Mouse (Mus musculus) small intestine, adult 2 months (tissue): ENCODE data around the gene Amd1. TPM values are rescaled to one million over a fixed set of nuclear protein-coding genes. Genes with fewer than 3 reads are reported as not detected.
A peak's percentile ranks its signal among the peaks of the same experiment; 100 is the strongest.

Source experiments
- H3K27ac ChIP-seq: fragments of 200-500 bp; 2 replicates; pipeline ENCODE4 v1.5.1; 2012; ENCODE audit warnings: low read depth, low read length, control low read depth, inconsistent platforms; ENCODE audit not compliant: insufficient read depth
- H3K27me3 ChIP-seq: fragments of 200-500 bp; 2 replicates; pipeline ENCODE4 v1.6.1; 2012; ENCODE audit warnings: mild to moderate bottlenecking, moderate library complexity, low read length, inconsistent platforms; ENCODE audit not compliant: control insufficient read depth, insufficient read depth
- H3K36me3 ChIP-seq: fragments of 200-500 bp; 2 replicates; pipeline ENCODE4 v1.6.1; 2012; ENCODE audit warnings: mild to moderate bottlenecking, low read length, control low read depth, inconsistent platforms; ENCODE audit not compliant: control insufficient read depth, insufficient read depth
- H3K4me1 ChIP-seq: fragments of 200-500 bp; 2 replicates; pipeline ENCODE4 v1.6.1; 2012; ENCODE audit warnings: low read length, inconsistent platforms, mixed read lengths; ENCODE audit not compliant: control insufficient read depth, insufficient read depth, insufficient read length
- H3K4me3 ChIP-seq: fragments of 200-500 bp; 2 replicates; pipeline ENCODE4 v1.5.1; 2012; ENCODE audit warnings: low read depth, mild to moderate bottlenecking, control low read depth, inconsistent platforms, low read length, moderate library complexity
- CTCF ChIP-seq: fragments of 200-500 bp; IDR thresholded peaks from 2 replicates; pipeline ENCODE4 v1.5.1; 2012; ENCODE audit warnings: low read depth, mild to moderate bottlenecking, control low read depth, inconsistent platforms, low read length, moderate library complexity, mixed read lengths; ENCODE audit not compliant: insufficient replicate concordance, insufficient read length; ENCODE audit errors: extremely low read depth
- POLR2A ChIP-seq: fragments of 200-500 bp; IDR thresholded peaks from 2 replicates; pipeline ENCODE4 v1.6.1; 2012; ENCODE audit warnings: low read depth, mild to moderate bottlenecking, control low read depth, inconsistent platforms, low read length, moderate library complexity
- WGBS: fragments of 180-500 bp; shearing (Covaris S2); methylation state at CpG from one replicate; pipeline ENCODE4 v1.1.7; 2018; 5-methylcytosine and 5-hydroxymethylcytosine counted together
- polyA plus RNA-seq: library from polyadenylated mRNA; depleted of rRNA; stranded (reverse); fragments of >200 nt; gene quantifications from 2 replicates; pipeline ENCODE4 v1.2.3, GENCODE M21; 2012

Gene Amd1
- polyA plus RNA-seq, 1 experiment, result 1.7 TPM

DNA sequence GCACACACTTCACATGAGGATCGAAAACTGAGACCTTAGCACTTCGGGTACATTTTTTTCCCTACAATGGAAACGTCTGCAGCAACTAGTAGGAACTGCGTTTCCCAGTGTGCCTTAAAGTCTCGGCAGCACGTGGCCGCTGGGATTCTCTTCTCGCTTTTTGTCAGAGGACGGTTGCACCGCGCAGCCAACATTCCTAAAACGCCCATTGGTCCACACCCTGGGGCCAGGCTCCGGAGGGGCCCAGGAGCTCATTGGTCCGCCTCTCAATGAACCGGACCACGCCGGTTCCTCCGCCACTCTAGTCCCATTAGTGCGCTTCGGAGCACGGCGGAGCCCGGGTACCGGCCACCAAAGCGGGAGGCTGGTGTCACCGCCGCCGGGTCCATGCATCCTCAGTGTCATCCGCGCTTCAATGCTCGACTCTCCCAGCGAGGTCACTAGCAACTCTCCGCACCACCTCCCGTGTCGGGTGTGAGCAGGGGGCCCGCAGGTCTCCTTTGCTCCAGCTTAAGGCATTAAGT, 1.3 kb downstream of the Amd1 start:
- Histone ChIP-seq H3K36me3 (no peaks in the 10 kb centered on the region), H3K27me3 (no peaks in the 10 kb centered on the region), H3K27ac (peak overlapping the region; percentile 54), H3K4me1 (peaks cover 12% of the 10 kb centered on the region), H3K4me3 (peak overlapping the region; percentile 94)
- TF ChIP-seq POLR2A, result peak; percentile 50; the same call in 1 of the 2 replicates
- TF ChIP-seq CTCF, result no peak
- under 1% methylated on average over 36 of the region's 36 CpGs for WGBS

DNA sequence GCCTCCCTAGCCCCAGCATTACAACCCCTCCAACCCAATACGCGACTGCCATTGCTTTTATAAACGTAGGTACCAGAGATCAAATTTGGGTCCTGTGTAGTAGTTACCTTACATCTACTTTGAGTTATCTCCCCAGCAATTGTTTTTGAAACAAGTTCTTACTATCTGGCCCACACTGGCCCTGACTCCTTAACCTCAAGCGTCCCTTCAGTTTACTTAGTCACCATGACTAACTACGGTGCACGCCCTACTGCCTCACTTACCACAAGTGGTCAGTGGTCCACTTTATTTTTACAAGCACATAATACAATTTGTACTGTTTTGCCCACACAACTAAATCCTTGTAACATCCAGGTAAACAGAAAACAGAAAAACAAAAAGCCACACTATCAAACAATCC, 9.3 kb downstream of the Amd1 start:
- no peak for TF ChIP-seq POLR2A
- no peak for TF ChIP-seq CTCF
- Histone ChIP-seq H3K4me3 (no peak overlapping the region), H3K36me3 (peaks cover 29% of the 10 kb centered on the region), H3K27ac (no peak overlapping the region), H3K4me1 (peaks cover 6% of the 10 kb centered on the region; the same call in 1 of the 2 replicates), H3K27me3 (no peaks in the 10 kb centered on the region)
- 90% methylated on average over 6 of the region's 6 CpGs for WGBS

DNA sequence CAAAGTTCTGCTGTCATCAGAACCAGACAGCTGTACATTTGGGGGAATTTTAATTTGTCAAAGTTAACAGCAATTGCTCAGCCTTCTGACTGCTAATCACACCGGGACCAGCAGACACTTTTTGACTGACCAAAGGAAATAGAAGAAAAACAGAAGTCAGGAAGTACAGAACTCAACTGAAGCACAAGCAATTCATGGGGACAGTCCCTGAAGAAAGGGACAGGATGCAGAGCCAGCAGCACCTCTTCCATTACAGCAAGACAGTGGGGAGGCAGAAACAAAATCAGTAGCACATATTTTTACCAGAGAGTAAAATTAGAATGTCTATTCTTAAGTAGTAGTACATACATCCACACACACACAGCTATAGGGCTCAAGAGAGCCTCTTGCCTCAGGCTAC, 15.2 kb downstream of the Amd1 start:
- Histone ChIP-seq H3K4me3 (no peak overlapping the region), H3K4me1 (no peaks in the 10 kb centered on the region), H3K27me3 (no peaks in the 10 kb centered on the region), H3K27ac (no peak overlapping the region), H3K36me3 (peaks cover 17% of the 10 kb centered on the region)
- WGBS, result 76% methylated on average over 1 of the region's 1 CpGs
- TF ChIP-seq CTCF (no peak), POLR2A (no peak)

DNA sequence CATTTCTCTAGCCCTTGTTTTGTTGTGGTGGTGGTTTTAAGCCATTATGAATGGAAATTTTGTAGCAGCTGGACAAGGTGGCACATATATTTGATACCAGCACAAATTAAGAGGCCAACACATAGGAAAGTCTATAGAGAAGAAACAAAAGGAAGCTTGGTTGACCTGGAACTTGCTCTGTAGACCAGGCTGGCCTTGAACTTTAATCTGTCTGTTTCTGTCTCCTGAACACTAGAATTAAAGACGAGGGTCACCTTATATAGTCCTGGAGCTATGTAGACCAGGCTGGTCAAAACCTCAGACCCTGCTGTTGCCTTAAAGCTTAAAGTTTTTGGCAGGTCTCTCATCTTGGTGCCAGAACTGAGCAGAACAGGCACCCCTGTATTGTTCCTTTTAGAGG, 16.4 kb downstream of the Amd1 start:
- TF ChIP-seq POLR2A (no peak), CTCF (no peak)
- no peak overlapping the region for H3K4me3 ChIP-seq
- H3K36me3 ChIP-seq, result peaks cover 9% of the 10 kb centered on the region
- WGBS, result 80% methylated on average over 1 of the region's 1 CpGs
- H3K27ac ChIP-seq, result no peak overlapping the region
- no peaks in the 10 kb centered on the region for H3K27me3 ChIP-seq
- H3K4me1 ChIP-seq, result no peaks in the 10 kb centered on the region

DNA sequence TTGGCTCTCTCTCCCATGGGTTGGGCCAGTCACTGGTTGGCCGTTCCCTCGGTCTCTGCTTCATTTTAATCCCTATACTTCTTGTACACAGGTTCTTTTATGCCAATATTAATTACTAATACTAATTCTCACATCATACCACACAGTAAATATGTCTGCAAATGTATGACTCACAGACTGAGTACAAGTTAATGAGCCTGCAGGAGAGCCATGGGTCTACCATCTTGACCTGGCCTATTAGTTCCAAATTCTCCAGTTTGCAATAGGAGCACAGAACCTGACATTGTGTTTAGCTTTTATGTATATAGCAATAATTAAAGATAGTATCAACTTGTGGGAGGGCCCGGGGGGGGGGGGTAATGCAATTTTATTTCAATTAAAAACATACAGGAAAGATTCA, 17.0 kb downstream of the Amd1 start:
- H3K4me3 ChIP-seq, result no peak overlapping the region
- H3K4me1 ChIP-seq, result no peaks in the 10 kb centered on the region
- H3K36me3 ChIP-seq, result peaks cover 7% of the 10 kb centered on the region
- 94% methylated on average over 3 of the region's 3 CpGs for WGBS
- no peak overlapping the region for H3K27ac ChIP-seq
- no peaks in the 10 kb centered on the region for H3K27me3 ChIP-seq
- no peak for TF ChIP-seq CTCF
- TF ChIP-seq POLR2A, result no peak

DNA sequence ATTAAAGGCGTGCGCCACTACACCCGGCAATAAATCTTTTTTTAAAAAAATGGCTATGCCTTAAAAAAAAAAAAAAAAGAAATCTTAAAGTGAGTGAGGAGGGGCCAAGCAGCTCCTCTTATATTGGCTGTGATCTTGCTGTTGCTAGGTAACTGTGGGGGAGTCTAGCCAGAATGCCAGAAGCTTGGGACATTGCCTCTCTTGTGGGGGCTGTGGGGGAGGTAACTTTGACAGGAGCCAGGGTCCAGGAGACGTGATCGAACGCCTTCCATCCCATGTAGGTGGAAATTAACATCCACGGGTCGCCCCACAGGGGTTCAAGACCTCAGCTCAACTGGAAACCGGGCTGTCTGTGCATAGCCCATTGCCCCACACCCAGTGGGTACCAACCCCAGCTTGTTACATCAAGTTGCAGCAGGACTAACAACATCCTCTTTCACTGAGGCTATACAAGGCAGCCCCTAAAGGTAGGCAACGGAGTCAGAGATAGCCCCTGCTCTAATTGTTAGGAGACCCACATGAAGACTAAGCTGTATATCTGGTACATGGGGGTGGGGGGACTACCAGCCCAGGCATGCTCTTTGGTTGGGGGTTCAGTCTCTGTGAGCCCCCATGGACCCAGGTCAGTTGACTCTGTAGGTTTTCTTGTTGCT, 17.7 kb downstream of the Amd1 start:
- no peaks in the 10 kb centered on the region for H3K4me1 ChIP-seq
- no peak for TF ChIP-seq POLR2A
- TF ChIP-seq CTCF, result no peak
- H3K27me3 ChIP-seq, result no peaks in the 10 kb centered on the region
- no peak overlapping the region for H3K4me3 ChIP-seq
- 0 out of 2 replicates have a peak, but pooled peaks cover 3% of the 10 kb centered on the region for H3K36me3 ChIP-seq
- WGBS, result 85% methylated on average over 10 of the region's 10 CpGs
- H3K27ac ChIP-seq, result no peak overlapping the region

DNA sequence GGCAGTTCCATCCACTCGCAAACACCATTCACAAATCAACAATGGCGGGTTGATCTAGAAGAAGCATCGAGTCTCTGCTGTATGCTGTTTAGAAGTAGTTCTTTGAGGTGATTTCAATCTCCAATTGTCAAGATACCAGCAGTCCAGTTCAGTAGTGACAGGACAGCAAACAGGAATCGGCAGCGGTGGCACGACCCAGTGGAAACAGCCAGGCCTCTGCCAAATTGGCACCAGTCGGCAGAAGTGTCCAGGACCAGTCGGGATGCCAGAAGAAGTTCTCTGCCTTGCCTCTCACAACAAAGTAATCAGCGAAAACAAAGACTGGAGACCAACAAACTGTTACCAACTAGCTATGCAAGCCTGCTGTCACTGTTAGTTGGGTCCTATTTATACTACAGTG, 18.4 kb downstream of the Amd1 start:
- H3K27ac ChIP-seq, result no peak overlapping the region
- H3K4me1 ChIP-seq, result no peaks in the 10 kb centered on the region
- 89% methylated on average over 9 of the region's 9 CpGs for WGBS
- 0 out of 2 replicates have a peak, but pooled peaks cover 3% of the 10 kb centered on the region for H3K36me3 ChIP-seq
- TF ChIP-seq CTCF, result no peak
- no peak for TF ChIP-seq POLR2A
- no peak overlapping the region for H3K4me3 ChIP-seq
- H3K27me3 ChIP-seq, result no peaks in the 10 kb centered on the region
